Mouse (Mus musculus): ENCODE measurements around the gene Tbc1d2. TPM values are rescaled to one million over a fixed set of nuclear protein-coding genes. Genes with fewer than 3 reads are reported as not detected.

The Tbc1d2 gene
- total and polyA plus RNA-seq, 2 experiments from 2014 or later, result 0.93 to 6.2 TPM

DNA sequence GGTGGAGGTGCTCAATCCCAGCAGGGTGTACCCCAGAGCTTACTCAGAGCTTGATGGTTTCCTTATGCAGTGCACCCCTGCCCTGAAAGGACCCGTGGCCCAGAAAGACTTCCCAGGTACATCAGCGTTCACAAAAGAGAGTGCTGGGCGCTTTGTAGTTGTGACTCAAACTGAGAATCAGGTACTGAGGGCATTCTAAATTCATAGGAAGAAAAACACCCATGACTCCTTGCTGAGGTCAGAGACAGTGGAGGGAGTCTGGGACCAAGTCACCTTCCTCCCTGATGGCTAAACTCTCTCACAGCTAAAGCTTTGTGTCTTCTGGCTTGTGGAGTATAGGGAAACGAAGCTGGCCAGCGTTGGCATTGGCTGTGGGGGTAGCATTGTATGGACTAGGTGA is 16.4 kb upstream of the Tbc1d2 start:
- Histone ChIP-seq H3K27ac (ENCODE audit: low read depth) (no peak overlapping the region), H3K4me3 (ENCODE audit: low read depth, low read length) (no peak overlapping the region), H3K9ac (replicated peaks; ENCODE audit: low read depth, low read length) (no peak overlapping the region), H3K4me2 (ENCODE audit: low read depth, low read length) (no peak overlapping the region), H3K4me1 (ENCODE audit: control insufficient read depth, insufficient read depth) (peaks cover 19% of the 10 kb centered on the region), H3K9me3 (replicated peaks; ENCODE audit: control insufficient read depth, low read length) (no peaks in the 10 kb centered on the region), H3K27me3 (ENCODE audit: control insufficient read depth, insufficient read depth, low read length) (no peaks in the 10 kb centered on the region), H3K36me3 (replicated peaks; ENCODE audit: control insufficient read depth, insufficient read depth, low read length) (no peaks in the 10 kb centered on the region)
- ATAC-seq (ENCODE audit: insufficient read depth, low read depth) (no peak), DNase-seq (ENCODE audit: low spot score) (no peak)
- WGBS, result 72% methylated on average over 5 of the region's 5 CpGs
- TF ChIP-seq CTCF (IDR thresholded peaks at IDR 0.05; ENCODE audit: low read depth) (no peak), EP300 (IDR thresholded peaks at IDR 0.05; ENCODE audit: low read depth) (no peak)

DNA sequence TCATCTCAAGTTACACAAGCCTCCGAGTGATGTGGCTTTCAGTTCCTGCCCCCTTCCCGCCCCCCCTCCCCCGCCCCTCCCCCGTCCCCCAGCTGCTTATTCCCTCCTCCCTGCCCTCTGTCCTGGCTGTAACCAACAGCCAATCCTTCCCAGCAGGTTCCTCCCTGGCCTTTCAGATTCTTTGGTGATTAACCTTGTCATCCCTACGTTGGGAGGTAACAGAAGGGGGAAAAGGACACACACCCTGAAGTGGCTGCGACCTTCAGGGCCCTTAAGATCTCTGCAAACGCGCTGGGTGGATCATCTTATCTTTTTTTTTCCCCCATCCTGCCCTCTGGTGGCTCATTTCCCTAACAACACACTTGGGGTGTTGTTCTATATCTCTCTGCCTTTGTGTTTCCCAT is 15.4 kb upstream of the Tbc1d2 start:
- 5% methylated on average over 8 of the region's 8 CpGs for WGBS
- Histone ChIP-seq H3K27me3 (ENCODE audit: control insufficient read depth, insufficient read depth, low read length) (0 out of 2 replicates have a peak, but pooled peaks cover 1% of the 10 kb centered on the region), H3K4me3 (ENCODE audit: low read depth, low read length) (no peak overlapping the region), H3K9me3 (replicated peaks; ENCODE audit: control insufficient read depth, low read length) (no peaks in the 10 kb centered on the region), H3K27ac (ENCODE audit: low read depth) (peak overlapping the region; percentile 65), H3K4me2 (ENCODE audit: low read depth, low read length) (peak overlapping the region; percentile 61; the same call in 1 of the 2 replicates), H3K36me3 (replicated peaks; ENCODE audit: control insufficient read depth, insufficient read depth, low read length) (no peaks in the 10 kb centered on the region), H3K9ac (replicated peaks; ENCODE audit: low read depth, low read length) (no peak overlapping the region), H3K4me1 (ENCODE audit: control insufficient read depth, insufficient read depth) (peaks cover 19% of the 10 kb centered on the region)
- DNase-seq (ENCODE audit: low spot score), result no peak
- TF ChIP-seq CTCF (IDR thresholded peaks at IDR 0.05; ENCODE audit: low read depth) (peak; percentile 29; the same call in 1 of the 2 replicates), EP300 (IDR thresholded peaks at IDR 0.05; ENCODE audit: low read depth) (no peak)
- ATAC-seq (ENCODE audit: insufficient read depth, low read depth), result 0 out of 2 replicates have a peak, but pooled peaks have one; percentile 10

- Histone ChIP-seq H3K4me2 (ENCODE audit: low read depth, low read length) (peak overlapping the region; percentile 61), H3K27me3 (ENCODE audit: control insufficient read depth, insufficient read depth, low read length) (0 out of 2 replicates have a peak, but pooled peaks cover 3% of the 10 kb centered on the region), H3K36me3 (replicated peaks; ENCODE audit: control insufficient read depth, insufficient read depth, low read length) (no peaks in the 10 kb centered on the region), H3K9me3 (replicated peaks; ENCODE audit: control insufficient read depth, low read length) (no peaks in the 10 kb centered on the region), H3K4me3 (ENCODE audit: low read depth, low read length) (peak overlapping the region; percentile 31), H3K9ac (replicated peaks; ENCODE audit: low read depth, low read length) (peak overlapping the region; percentile 35), H3K27ac (ENCODE audit: low read depth) (peak overlapping the region; percentile 71), H3K4me1 (ENCODE audit: control insufficient read depth, insufficient read depth) (peaks cover 19% of the 10 kb centered on the region)
- ATAC-seq (ENCODE audit: insufficient read depth, low read depth), result peak; percentile 66
- peak; percentile 37 for DNase-seq (ENCODE audit: low spot score)
- no peak for TF ChIP-seq EP300 (IDR thresholded peaks at IDR 0.05; ENCODE audit: low read depth)
- TF ChIP-seq CTCF (IDR thresholded peaks at IDR 0.05; ENCODE audit: low read depth), result no peak
- WGBS, result 8% methylated on average over 34 of the region's 34 CpGs
Measured at GRCm38 (mm10) chr4:46664123-46665009, 14.4 kb upstream of the Tbc1d2 start.

GRCm38 (mm10) chr4:46661433-46661832 is 11.4 kb upstream of the Tbc1d2 start:
- no peak overlapping the region for H3K4me2 ChIP-seq (ENCODE audit: low read depth, low read length)
- peaks cover 14% of the 10 kb centered on the region for H3K4me1 ChIP-seq (ENCODE audit: control insufficient read depth, insufficient read depth)
- no peak overlapping the region for H3K9ac ChIP-seq (replicated peaks; ENCODE audit: low read depth, low read length)
- no peaks in the 10 kb centered on the region for H3K9me3 ChIP-seq (replicated peaks; ENCODE audit: control insufficient read depth, low read length)
- DNase-seq (ENCODE audit: low spot score), result no peak
- ATAC-seq (ENCODE audit: insufficient read depth, low read depth), result no peak
- TF ChIP-seq CTCF (IDR thresholded peaks at IDR 0.05; ENCODE audit: low read depth) (no peak), EP300 (IDR thresholded peaks at IDR 0.05; ENCODE audit: low read depth) (no peak)
- no peaks in the 10 kb centered on the region for H3K36me3 ChIP-seq (replicated peaks; ENCODE audit: control insufficient read depth, insufficient read depth, low read length)
- 71% methylated on average over 9 of the region's 9 CpGs for WGBS
- 0 out of 2 replicates have a peak, but pooled peaks cover 3% of the 10 kb centered on the region for H3K27me3 ChIP-seq (ENCODE audit: control insufficient read depth, insufficient read depth, low read length)
- no peak overlapping the region for H3K27ac ChIP-seq (ENCODE audit: low read depth)
- no peak overlapping the region for H3K4me3 ChIP-seq (ENCODE audit: low read depth, low read length)

GRCm38 (mm10) chr4:46658946-46659345 is 8.9 kb upstream of the Tbc1d2 start:
- Histone ChIP-seq H3K27me3 (ENCODE audit: control insufficient read depth, insufficient read depth, low read length) (0 out of 2 replicates have a peak, but pooled peaks cover 3% of the 10 kb centered on the region), H3K27ac (ENCODE audit: low read depth) (no peak overlapping the region), H3K9ac (replicated peaks; ENCODE audit: low read depth, low read length) (no peak overlapping the region), H3K4me2 (ENCODE audit: low read depth, low read length) (no peak overlapping the region), H3K4me3 (ENCODE audit: low read depth, low read length) (no peak overlapping the region), H3K4me1 (ENCODE audit: control insufficient read depth, insufficient read depth) (peaks cover 2% of the 10 kb centered on the region; the same call in 1 of the 2 replicates), H3K36me3 (replicated peaks; ENCODE audit: control insufficient read depth, insufficient read depth, low read length) (no peaks in the 10 kb centered on the region), H3K9me3 (replicated peaks; ENCODE audit: control insufficient read depth, low read length) (no peaks in the 10 kb centered on the region)
- no peak for DNase-seq (ENCODE audit: low spot score)
- WGBS, result 74% methylated on average over 5 of the region's 5 CpGs
- ATAC-seq (ENCODE audit: insufficient read depth, low read depth), result no peak
- TF ChIP-seq EP300 (IDR thresholded peaks at IDR 0.05; ENCODE audit: low read depth) (no peak), CTCF (IDR thresholded peaks at IDR 0.05; ENCODE audit: low read depth) (no peak)
